Mouse (Mus musculus): ENCODE data around the gene Cachd1. TPM values are rescaled to one million over a fixed set of nuclear protein-coding genes. Genes with fewer than 3 reads are reported as not detected.

The Cachd1 gene
- polyA plus RNA-seq, 1 experiment from 2014 or later, result 27.3 TPM

- Histone ChIP-seq H3K4me1 (ENCODE audit: control insufficient read depth, insufficient read depth, low read length) (no peaks in the 10 kb centered on the region), H3K36me3 (replicated peaks; ENCODE audit: control insufficient read depth, insufficient read depth, low read depth, low read length) (no peaks in the 10 kb centered on the region), H3K9me3 (replicated peaks; ENCODE audit: control insufficient read depth, low read length) (no peaks in the 10 kb centered on the region), H3K27ac (replicated peaks; ENCODE audit: low read depth, low read length) (0 out of 2 replicates have a peak within 1 kb of the TSS, but pooled peaks have one; percentile 20), H3K27me3 (ENCODE audit: control insufficient read depth, insufficient read depth, low read length) (no peaks in the 10 kb centered on the region), H3K4me2 (ENCODE audit: low read depth, low read length) (peak within 1 kb of the TSS; percentile 91), H3K4me3 (ENCODE audit: low read depth, low read length) (peak within 1 kb of the TSS; percentile 85), H3K9ac (replicated peaks; ENCODE audit: low read length) (peak within 1 kb of the TSS; percentile 86)
- WGBS, result under 1% methylated on average over 40 of the region's 54 CpGs
- ATAC-seq (replicated peaks; ENCODE audit: insufficient number of reproducible peaks, low FRiP score, low TSS enrichment, low read depth) (peak; percentile 90), DNase-seq (ENCODE audit: low spot score) (peak; percentile 81)
These were observed 292.3 kb downstream of the Cachd1 start, which contains the start of gene Raver2 for GRCm38 (mm10) chr4:101068786-101069153. Gene Raver2 (plus strand): TSS chr4:101068983.

GRCm38 (mm10) chr4:101069154-101069971 lies 292.9 kb downstream of the Cachd1 start:
- DNase-seq (ENCODE audit: low spot score) (peak; percentile 55), ATAC-seq (replicated peaks; ENCODE audit: insufficient number of reproducible peaks, low FRiP score, low TSS enrichment, low read depth) (peak; percentile 72; the same call in 1 of the 2 replicates)
- WGBS, result 1% methylated on average over 54 of the region's 55 CpGs
- no peaks in the 10 kb centered on the region for H3K36me3 ChIP-seq (replicated peaks; ENCODE audit: control insufficient read depth, insufficient read depth, low read depth, low read length)
- H3K4me1 ChIP-seq (ENCODE audit: control insufficient read depth, insufficient read depth, low read length), result no peaks in the 10 kb centered on the region
- H3K9ac ChIP-seq (replicated peaks; ENCODE audit: low read length), result peak overlapping the region; percentile 86
- 0 out of 2 replicates have a peak overlapping the region, but pooled peaks have one; percentile 20 for H3K27ac ChIP-seq (replicated peaks; ENCODE audit: low read depth, low read length)
- H3K9me3 ChIP-seq (replicated peaks; ENCODE audit: control insufficient read depth, low read length), result no peaks in the 10 kb centered on the region
- no peaks in the 10 kb centered on the region for H3K27me3 ChIP-seq (ENCODE audit: control insufficient read depth, insufficient read depth, low read length)
- H3K4me3 ChIP-seq (ENCODE audit: low read depth, low read length), result peak overlapping the region; percentile 85
- peak overlapping the region; percentile 91 for H3K4me2 ChIP-seq (ENCODE audit: low read depth, low read length)

GRCm38 (mm10) chr4:101071570-101071969 lies 295.1 kb downstream of the Cachd1 start:
- no peaks in the 10 kb centered on the region for H3K4me1 ChIP-seq (ENCODE audit: control insufficient read depth, insufficient read depth, low read length)
- no peak overlapping the region for H3K9ac ChIP-seq (replicated peaks; ENCODE audit: low read length)
- H3K4me3 ChIP-seq (ENCODE audit: low read depth, low read length), result no peak overlapping the region
- no peaks in the 10 kb centered on the region for H3K9me3 ChIP-seq (replicated peaks; ENCODE audit: control insufficient read depth, low read length)
- H3K27me3 ChIP-seq (ENCODE audit: control insufficient read depth, insufficient read depth, low read length), result no peaks in the 10 kb centered on the region
- no peak overlapping the region for H3K27ac ChIP-seq (replicated peaks; ENCODE audit: low read depth, low read length)
- 82% methylated on average over 4 of the region's 4 CpGs for WGBS
- DNase-seq (ENCODE audit: low spot score) (no peak), ATAC-seq (replicated peaks; ENCODE audit: insufficient number of reproducible peaks, low FRiP score, low TSS enrichment, low read depth) (no peak)
- no peaks in the 10 kb centered on the region for H3K36me3 ChIP-seq (replicated peaks; ENCODE audit: control insufficient read depth, insufficient read depth, low read depth, low read length)
- no peak overlapping the region for H3K4me2 ChIP-seq (ENCODE audit: low read depth, low read length)

GRCm38 (mm10) chr4:101076425-101076824 lies 299.9 kb downstream of the Cachd1 start:
- no peak overlapping the region for H3K9ac ChIP-seq (replicated peaks; ENCODE audit: low read length)
- no peaks in the 10 kb centered on the region for H3K27me3 ChIP-seq (ENCODE audit: control insufficient read depth, insufficient read depth, low read length)
- no peak overlapping the region for H3K4me3 ChIP-seq (ENCODE audit: low read depth, low read length)
- no peaks in the 10 kb centered on the region for H3K9me3 ChIP-seq (replicated peaks; ENCODE audit: control insufficient read depth, low read length)
- no peak overlapping the region for H3K4me2 ChIP-seq (ENCODE audit: low read depth, low read length)
- no peaks in the 10 kb centered on the region for H3K4me1 ChIP-seq (ENCODE audit: control insufficient read depth, insufficient read depth, low read length)
- 23% methylated on average over 3 of the region's 3 CpGs for WGBS
- DNase-seq (ENCODE audit: low spot score), result peak; percentile 33
- H3K36me3 ChIP-seq (replicated peaks; ENCODE audit: control insufficient read depth, insufficient read depth, low read depth, low read length), result no peaks in the 10 kb centered on the region
- H3K27ac ChIP-seq (replicated peaks; ENCODE audit: low read depth, low read length), result no peak overlapping the region
- ATAC-seq (replicated peaks; ENCODE audit: insufficient number of reproducible peaks, low FRiP score, low TSS enrichment, low read depth), result no peak

Other genes with a start within 250 kb of the Cachd1 start
- gene Gm10577, start 244.0 kb downstream of the Cachd1 start, polyA plus RNA-seq (2014; fragmentation: Nextera tagmentation; extraction: Ambion mirVana), result not detected in 2 replicates

Measured in embryonic facial prominence, embryonic 11.5 days (tissue).